Mouse (Mus musculus) intestine, embryonic 15.5 days (tissue): ENCODE data around the gene Smg6. TPM values are rescaled to one million over a fixed set of nuclear protein-coding genes. Genes with fewer than 3 reads are reported as not detected.

Source experiments
- ATAC-seq: fragments of 200-750 bp; cut with Nextera tagmentation; 2 replicates; pipeline ENCODE4 v1.8.0; 2017; ENCODE audit warnings: moderate TSS enrichment, moderate library complexity
- H3K27ac ChIP-seq: fragments of 300-500 bp; sonication (generic); 2 replicates; pipeline ENCODE4 v1.5.1; 2015; ENCODE audit warnings: mild to moderate bottlenecking, inconsistent platforms
- H3K27me3 ChIP-seq: fragments of 300-500 bp; sonication (generic); replicated peaks from 2 replicates; pipeline ENCODE4 v1.6.1; 2015; ENCODE audit warnings: inconsistent platforms
- H3K36me3 ChIP-seq: fragments of 300-500 bp; sonication (generic); 2 replicates; pipeline ENCODE4 v1.6.1; 2015; ENCODE audit warnings: inconsistent platforms
- H3K4me1 ChIP-seq: fragments of 300-500 bp; sonication (generic); replicated peaks from 2 replicates; pipeline ENCODE4 v1.6.1; 2015; ENCODE audit warnings: inconsistent platforms
- H3K4me2 ChIP-seq: fragments of 300-500 bp; sonication (generic); replicated peaks from 2 replicates; pipeline ENCODE4 v1.6.1; 2015; ENCODE audit warnings: mild to moderate bottlenecking, inconsistent platforms
- H3K4me3 ChIP-seq: fragments of 300-500 bp; sonication (generic); replicated peaks from 2 replicates; pipeline ENCODE4 v1.5.1; 2015; ENCODE audit warnings: inconsistent platforms
- H3K9ac ChIP-seq: fragments of 300-500 bp; sonication (generic); 2 replicates; pipeline ENCODE4 v1.6.1; 2015; ENCODE audit warnings: inconsistent platforms
- H3K9me3 ChIP-seq: fragments of 300-500 bp; sonication (generic); 2 replicates; pipeline ENCODE4 v1.6.1; 2016; ENCODE audit warnings: inconsistent platforms
- WGBS: fragments of 180-500 bp; shearing (Covaris S2); methylation state at CpG from one replicate; pipeline ENCODE4 v1.1.7; 2015; 5-methylcytosine and 5-hydroxymethylcytosine counted together
- polyA plus RNA-seq: library from polyadenylated mRNA; unstranded; fragments of >200 nt; fragmentation: Nextera tagmentation; extraction: Ambion mirVana; gene quantifications from 2 replicates; pipeline ENCODE4 v1.2.1, GENCODE M21; 2015

The Smg6 gene
- polyA plus RNA-seq, 1 experiment from 2014 or later = 12.4 TPM

DNA sequence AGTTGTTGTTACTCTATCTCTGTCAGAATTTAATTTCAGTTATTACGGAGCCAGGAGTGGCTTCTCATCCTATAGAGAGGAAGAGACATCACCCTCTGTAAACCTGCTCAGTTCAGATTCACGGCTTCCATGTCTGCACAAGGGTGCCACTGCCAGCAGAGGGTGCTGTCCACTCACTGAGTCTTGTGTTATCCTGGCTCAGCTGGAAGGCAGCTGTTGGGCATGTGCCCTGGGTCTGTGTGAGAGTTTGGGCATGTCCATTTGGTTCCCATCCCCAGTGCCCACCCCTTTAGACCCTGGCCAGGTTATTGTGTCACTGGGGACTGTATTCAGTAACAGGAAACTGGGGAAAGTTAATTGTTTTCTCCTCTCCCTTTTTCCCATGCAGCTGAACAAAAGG, 55.8 kb downstream of the Smg6 start:
- ATAC-seq = peak; percentile 59
- Histone ChIP-seq H3K27me3 (no peaks in the 10 kb centered on the region), H3K4me2 (no peak overlapping the region), H3K9me3 (no peaks in the 10 kb centered on the region), H3K27ac (no peak overlapping the region), H3K4me1 (peaks cover 4% of the 10 kb centered on the region; the same call in 1 of the 2 replicates), H3K9ac (no peak overlapping the region), H3K4me3 (no peak overlapping the region), H3K36me3 (0 out of 2 replicates have a peak, but pooled peaks cover 3% of the 10 kb centered on the region)
- 31% methylated on average over 2 of the region's 2 CpGs for WGBS

DNA sequence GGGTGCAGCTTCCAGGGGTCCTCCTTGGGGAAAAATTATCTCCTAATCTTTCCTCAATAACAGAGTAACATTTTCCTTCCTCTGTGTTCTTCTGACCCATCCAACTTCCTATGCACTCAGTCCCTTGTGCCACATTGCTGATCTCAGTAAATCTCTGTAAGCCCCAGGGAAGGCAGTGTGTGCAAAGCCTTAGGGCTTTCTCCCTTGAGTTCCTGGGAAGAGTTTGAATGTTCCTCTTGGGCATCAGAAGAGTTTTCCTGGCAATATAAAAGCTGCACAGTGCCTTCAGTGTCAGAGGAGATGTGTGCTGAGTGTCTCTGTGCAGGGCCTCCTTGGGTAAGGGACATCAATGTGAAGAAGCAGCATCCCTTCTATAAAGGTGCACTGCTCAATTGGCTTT, 56.6 kb downstream of the Smg6 start:
- Histone ChIP-seq H3K36me3 (0 out of 2 replicates have a peak, but pooled peaks cover 3% of the 10 kb centered on the region), H3K4me2 (no peak overlapping the region), H3K4me1 (peaks cover 4% of the 10 kb centered on the region; the same call in 1 of the 2 replicates), H3K9ac (no peak overlapping the region), H3K27me3 (no peaks in the 10 kb centered on the region), H3K9me3 (no peaks in the 10 kb centered on the region), H3K27ac (no peak overlapping the region), H3K4me3 (no peak overlapping the region)
- ATAC-seq = no peak

DNA sequence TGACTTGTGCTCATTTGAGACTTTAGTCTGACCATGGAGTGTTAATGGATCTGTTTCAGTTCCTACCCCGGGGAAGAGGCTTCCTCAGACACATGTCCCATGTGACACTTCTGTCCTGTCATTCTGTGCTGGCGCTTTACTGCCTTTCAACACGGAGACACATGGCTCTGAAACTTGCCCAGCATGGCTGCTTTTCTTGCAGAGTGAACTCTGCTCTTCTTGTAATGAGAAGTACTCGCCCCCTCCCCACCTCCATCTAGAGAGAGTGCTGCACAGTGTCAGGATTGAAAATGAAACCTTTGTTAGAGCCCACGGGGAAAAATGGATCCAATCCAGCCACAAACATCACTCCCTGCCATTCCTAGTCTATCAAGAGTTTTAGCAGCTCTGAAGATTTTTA, 62.5 kb downstream of the Smg6 start:
- no peak overlapping the region for H3K4me2 ChIP-seq
- WGBS = 40% methylated on average over 5 of the region's 5 CpGs
- no peak overlapping the region for H3K9ac ChIP-seq
- H3K4me1 ChIP-seq = peaks cover 14% of the 10 kb centered on the region; the same call in 1 of the 2 replicates
- H3K27me3 ChIP-seq = no peaks in the 10 kb centered on the region
- peak overlapping the region; percentile 51 for H3K27ac ChIP-seq
- H3K9me3 ChIP-seq = no peaks in the 10 kb centered on the region
- H3K36me3 ChIP-seq = 0 out of 2 replicates have a peak, but pooled peaks cover 3% of the 10 kb centered on the region
- H3K4me3 ChIP-seq = no peak overlapping the region
- ATAC-seq = no peak

DNA sequence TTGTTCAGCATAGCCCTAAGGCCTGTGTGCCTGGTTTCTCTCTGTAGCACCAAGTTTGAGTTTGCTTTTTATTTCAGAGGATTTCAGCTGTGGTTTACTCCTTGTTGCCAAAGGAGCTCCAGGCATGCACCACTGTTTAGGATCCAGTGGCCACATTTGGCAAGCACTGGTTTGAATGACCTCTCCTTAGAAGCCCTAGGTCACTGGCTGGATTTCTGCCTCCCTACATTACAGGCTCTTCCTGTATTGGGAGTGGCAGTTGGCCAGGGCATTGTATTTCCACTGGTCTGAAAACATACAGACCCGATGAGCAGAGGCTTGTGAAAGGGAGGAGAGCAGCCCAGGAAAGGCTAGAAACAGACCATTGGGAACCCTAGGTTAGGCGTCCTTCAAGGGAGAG, 63.4 kb downstream of the Smg6 start:
- H3K27me3 ChIP-seq = no peaks in the 10 kb centered on the region
- 0 out of 2 replicates have a peak, but pooled peaks cover 3% of the 10 kb centered on the region for H3K36me3 ChIP-seq
- no peak overlapping the region for H3K4me3 ChIP-seq
- H3K4me1 ChIP-seq = peaks cover 14% of the 10 kb centered on the region; the same call in 1 of the 2 replicates
- peak overlapping the region; percentile 32 for H3K27ac ChIP-seq
- H3K9me3 ChIP-seq = no peaks in the 10 kb centered on the region
- no peak overlapping the region for H3K4me2 ChIP-seq
- WGBS = 72% methylated on average over 2 of the region's 2 CpGs
- H3K9ac ChIP-seq = no peak overlapping the region
- no peak for ATAC-seq

DNA sequence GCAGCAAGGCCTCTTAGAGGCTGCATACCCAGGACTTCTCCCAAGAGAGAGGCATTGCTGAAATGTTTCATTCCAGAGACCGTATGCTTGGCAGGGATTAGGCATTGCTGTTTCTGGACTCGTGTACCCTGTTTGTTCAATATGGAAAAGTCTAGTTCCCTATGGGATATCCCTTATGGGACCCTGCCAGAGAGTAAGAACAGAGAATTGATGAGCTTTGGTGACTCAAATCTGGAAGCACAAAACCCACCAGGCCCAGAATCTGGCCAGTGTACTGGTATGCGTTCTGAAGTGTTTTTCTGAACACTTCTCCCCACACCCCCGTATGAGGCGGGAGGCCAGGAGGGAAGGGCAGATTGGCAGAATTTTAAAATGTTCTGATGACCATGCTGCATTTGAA, 64.9 kb downstream of the Smg6 start:
- H3K27ac ChIP-seq = no peak overlapping the region

DNA sequence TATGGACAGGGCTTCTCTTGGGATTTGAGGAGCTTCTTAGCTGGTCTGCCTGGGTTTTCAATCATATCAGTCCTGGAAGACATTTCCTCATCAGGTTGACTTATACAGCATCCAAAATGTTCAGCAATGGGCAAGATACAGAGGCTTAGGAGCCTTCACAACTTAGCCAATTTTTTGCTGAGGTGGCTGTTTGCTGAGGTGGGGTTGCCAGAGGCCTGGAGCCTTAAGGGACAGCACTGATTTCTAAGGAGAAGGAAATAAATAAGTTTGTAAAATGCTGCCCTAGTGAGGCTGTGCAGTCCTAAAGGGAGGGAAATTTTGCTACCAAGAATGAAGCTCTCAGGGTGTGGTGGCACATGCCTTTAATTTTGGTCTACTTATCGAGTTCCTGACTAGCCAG, 65.7 kb downstream of the Smg6 start:
- no peak overlapping the region for H3K9ac ChIP-seq
- 0 out of 2 replicates have a peak, but pooled peaks cover 3% of the 10 kb centered on the region for H3K36me3 ChIP-seq
- H3K4me3 ChIP-seq = no peak overlapping the region
- H3K27ac ChIP-seq = no peak overlapping the region
- H3K4me1 ChIP-seq = peaks cover 14% of the 10 kb centered on the region; the same call in 1 of the 2 replicates
- no peaks in the 10 kb centered on the region for H3K9me3 ChIP-seq
- WGBS = 97% methylated on average over 1 of the region's 1 CpGs
- ATAC-seq = no peak
- H3K27me3 ChIP-seq = no peaks in the 10 kb centered on the region
- no peak overlapping the region for H3K4me2 ChIP-seq

More for the DNA sequence above, 64.9 kb downstream of the Smg6 start:
- Histone ChIP-seq H3K4me1 (peaks cover 14% of the 10 kb centered on the region; the same call in 1 of the 2 replicates), H3K4me2 (no peak overlapping the region), H3K9ac (no peak overlapping the region), H3K4me3 (no peak overlapping the region), H3K27me3 (no peaks in the 10 kb centered on the region), H3K9me3 (no peaks in the 10 kb centered on the region), H3K36me3 (0 out of 2 replicates have a peak, but pooled peaks cover 3% of the 10 kb centered on the region)
- 67% methylated on average over 5 of the region's 5 CpGs for WGBS
- ATAC-seq = no peak

DNA sequence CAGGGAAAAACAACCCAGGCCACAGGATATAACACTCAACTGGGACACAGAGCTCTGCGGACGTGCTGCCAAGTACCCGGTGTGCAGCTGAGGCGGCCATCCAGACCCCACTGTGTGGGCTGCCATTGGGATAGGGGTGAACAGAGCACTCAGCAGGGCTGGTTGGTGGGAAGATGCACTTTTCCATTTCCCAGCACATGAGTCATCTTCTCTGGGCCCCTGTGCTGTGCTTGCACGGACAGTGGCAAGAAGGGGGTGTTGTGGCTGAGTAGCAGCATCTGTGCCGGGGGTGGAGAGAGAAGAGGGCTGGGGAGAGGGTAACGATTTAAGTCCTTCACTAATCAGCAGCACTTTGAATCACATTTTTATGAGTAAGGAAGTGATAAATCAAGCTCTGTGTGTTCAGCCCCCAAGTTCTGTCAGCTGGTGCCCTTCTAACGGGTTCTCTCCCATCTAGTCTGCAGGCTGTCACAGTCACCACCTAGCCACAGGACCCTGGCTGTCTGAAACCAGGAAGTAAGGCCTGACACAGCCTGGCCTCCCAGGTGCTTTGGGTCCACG, 66.9 kb downstream of the Smg6 start:
- Histone ChIP-seq H3K4me3 (no peak overlapping the region), H3K9me3 (no peaks in the 10 kb centered on the region), H3K27ac (peak overlapping the region; percentile 56), H3K4me2 (no peak overlapping the region), H3K9ac (no peak overlapping the region), H3K27me3 (no peaks in the 10 kb centered on the region), H3K36me3 (0 out of 2 replicates have a peak, but pooled peaks cover 3% of the 10 kb centered on the region), H3K4me1 (peaks cover 14% of the 10 kb centered on the region; the same call in 1 of the 2 replicates)
- 0 out of 2 replicates have a peak, but pooled peaks have one; percentile 49 for ATAC-seq
- WGBS = 43% methylated on average over 9 of the region's 9 CpGs

DNA sequence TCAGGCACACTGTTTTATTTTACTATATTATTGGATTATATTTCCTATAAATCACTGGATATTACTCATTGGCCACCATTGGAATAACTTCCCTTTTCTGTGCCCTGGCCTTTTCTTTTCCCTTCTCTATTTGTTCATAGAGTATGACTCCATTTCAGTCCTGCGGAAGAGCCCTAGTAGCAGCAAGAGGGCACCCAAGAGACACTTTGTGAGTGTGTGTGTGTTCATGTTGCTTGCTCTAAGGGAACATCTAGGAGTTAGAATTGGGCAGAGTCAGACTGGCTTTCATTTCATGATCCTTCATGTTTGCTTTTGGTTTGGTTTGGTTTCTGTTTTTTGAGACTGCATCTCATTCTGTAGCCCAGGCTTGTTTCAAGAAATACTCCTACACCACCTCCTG, 68.5 kb downstream of the Smg6 start:
- 0 out of 2 replicates have a peak, but pooled peaks cover 3% of the 10 kb centered on the region for H3K36me3 ChIP-seq
- H3K9ac ChIP-seq = no peak overlapping the region
- no peaks in the 10 kb centered on the region for H3K9me3 ChIP-seq
- 0 out of 2 replicates have a peak, but pooled peaks cover 10% of the 10 kb centered on the region for H3K4me1 ChIP-seq
- no peaks in the 10 kb centered on the region for H3K27me3 ChIP-seq
- no peak overlapping the region for H3K4me2 ChIP-seq
- no peak for ATAC-seq
- no peak overlapping the region for H3K4me3 ChIP-seq
- WGBS = 78% methylated on average over 1 of the region's 1 CpGs
- H3K27ac ChIP-seq = no peak overlapping the region

DNA sequence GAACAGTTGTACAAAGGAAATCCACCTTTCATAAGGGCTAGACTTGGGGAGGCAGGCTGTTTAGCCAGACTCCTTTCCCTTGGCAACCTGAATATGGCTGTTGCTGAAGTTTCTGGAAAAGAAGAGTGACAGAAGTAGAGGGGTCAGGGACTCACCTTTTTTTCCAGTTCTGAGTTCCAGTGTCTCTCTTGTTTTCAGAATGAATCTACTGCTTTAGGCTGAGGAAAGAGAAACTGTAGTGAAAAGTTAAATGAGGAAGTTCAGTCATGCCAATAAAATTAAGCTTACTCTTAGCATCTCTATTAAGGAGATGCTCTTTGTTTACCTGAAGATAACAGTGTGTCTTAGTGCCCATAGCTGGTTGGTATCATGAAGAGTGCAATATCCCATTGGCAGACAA, 69.2 kb downstream of the Smg6 start:
- Histone ChIP-seq H3K36me3 (0 out of 2 replicates have a peak, but pooled peaks cover 3% of the 10 kb centered on the region), H3K4me3 (no peak overlapping the region), H3K27me3 (no peaks in the 10 kb centered on the region), H3K4me2 (no peak overlapping the region), H3K9ac (no peak overlapping the region), H3K27ac (no peak overlapping the region), H3K4me1 (0 out of 2 replicates have a peak, but pooled peaks cover 10% of the 10 kb centered on the region), H3K9me3 (no peaks in the 10 kb centered on the region)
- no peak for ATAC-seq

DNA sequence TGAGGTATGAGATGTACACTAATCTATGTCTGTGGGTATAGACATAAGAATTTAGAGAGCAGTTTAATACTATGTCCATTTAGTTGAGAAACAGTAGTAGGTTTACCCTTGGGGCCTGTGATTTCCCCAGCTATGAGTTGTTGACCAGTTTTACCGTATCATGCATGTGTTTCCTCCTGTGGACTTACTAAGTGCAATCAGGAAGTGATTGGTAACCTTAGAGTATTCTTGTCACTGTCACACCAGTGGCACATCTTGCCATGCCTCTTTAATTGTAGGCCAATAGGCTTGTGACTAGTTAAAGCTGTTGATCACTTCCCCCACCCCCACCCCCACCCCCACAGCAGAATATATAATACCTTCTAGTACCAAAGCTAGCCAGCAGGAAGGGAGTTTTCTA, 70.9 kb downstream of the Smg6 start:
- H3K36me3 ChIP-seq = no peaks in the 10 kb centered on the region
- H3K4me2 ChIP-seq = no peak overlapping the region
- H3K27me3 ChIP-seq = no peaks in the 10 kb centered on the region
- no peak overlapping the region for H3K9ac ChIP-seq
- H3K9me3 ChIP-seq = no peaks in the 10 kb centered on the region
- 76% methylated on average over 1 of the region's 1 CpGs for WGBS
- ATAC-seq = no peak
- 0 out of 2 replicates have a peak, but pooled peaks cover 16% of the 10 kb centered on the region for H3K4me1 ChIP-seq
- H3K4me3 ChIP-seq = no peak overlapping the region
- 0 out of 2 replicates have a peak overlapping the region, but pooled peaks have one; percentile 2 for H3K27ac ChIP-seq

DNA sequence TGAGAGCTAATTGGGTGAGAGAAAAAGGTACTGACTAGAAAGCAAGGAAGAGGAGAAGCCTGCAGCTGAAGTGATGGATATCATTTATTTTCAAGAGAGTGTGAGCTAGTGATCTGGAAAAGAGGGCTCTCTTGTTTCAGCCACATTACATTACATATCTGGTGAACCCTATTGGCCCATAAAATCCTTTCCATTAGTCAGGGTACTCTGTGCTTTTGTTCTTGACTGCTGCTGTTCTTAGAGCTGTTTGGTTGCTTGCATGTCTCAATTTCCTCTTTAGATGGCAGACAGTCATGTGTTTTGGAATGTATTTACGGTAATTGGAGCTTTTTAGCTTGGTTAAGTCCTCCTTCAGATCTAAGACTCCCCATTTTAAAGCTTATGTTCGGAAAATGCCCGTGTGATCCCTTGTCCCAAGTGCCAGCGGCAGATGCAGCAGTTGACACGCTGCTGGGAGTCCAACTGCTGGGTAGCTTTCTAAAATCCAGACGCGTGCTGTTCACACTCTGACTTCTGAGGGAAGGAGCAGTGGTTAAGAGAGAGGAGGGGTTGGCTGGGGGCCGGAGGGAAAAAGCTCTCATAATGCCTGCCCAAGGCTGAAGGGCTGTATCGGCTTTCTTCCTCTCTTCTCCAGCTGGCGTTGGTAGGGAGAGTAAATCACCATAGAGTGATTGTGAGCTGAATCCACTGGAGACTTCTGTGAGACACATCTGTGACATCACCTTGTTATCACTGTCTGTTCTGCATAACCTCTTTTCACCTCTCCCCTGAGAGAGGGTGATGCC, 75.4 kb downstream of the Smg6 start:
- H3K27me3 ChIP-seq = no peaks in the 10 kb centered on the region
- H3K9ac ChIP-seq = no peak overlapping the region
- peak; percentile 41; the same call in 1 of the 2 replicates for ATAC-seq
- 0 out of 2 replicates have a peak, but pooled peaks cover 6% of the 10 kb centered on the region for H3K4me1 ChIP-seq
- 65% methylated on average over 10 of the region's 10 CpGs for WGBS
- H3K36me3 ChIP-seq = no peaks in the 10 kb centered on the region
- H3K9me3 ChIP-seq = no peaks in the 10 kb centered on the region
- H3K4me3 ChIP-seq = no peak overlapping the region
- no peak overlapping the region for H3K4me2 ChIP-seq
- H3K27ac ChIP-seq = peak overlapping the region; percentile 60; the same call in 1 of the 2 replicates

DNA sequence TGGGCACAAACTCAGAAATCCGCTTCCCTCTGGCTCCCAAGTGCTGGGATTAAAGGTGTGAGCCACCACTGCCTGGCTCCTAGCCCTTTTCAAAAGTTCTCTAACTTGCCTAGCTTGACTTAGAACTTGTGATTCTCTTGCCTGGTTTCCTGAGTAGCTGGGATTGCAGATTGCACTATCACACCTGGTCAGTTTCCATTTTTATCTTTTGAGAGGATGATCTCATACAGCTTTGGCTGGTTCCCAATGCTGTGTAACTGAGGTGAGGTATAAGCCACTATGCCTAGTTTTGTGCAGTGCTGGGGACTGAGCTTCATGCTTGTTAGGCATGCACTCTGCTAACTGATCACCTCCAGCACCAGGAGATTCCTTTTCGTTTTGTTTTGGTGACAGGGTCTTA, 82.6 kb downstream of the Smg6 start:
- no peak for ATAC-seq
- H3K27me3 ChIP-seq = no peaks in the 10 kb centered on the region
- no peaks in the 10 kb centered on the region for H3K36me3 ChIP-seq
- H3K9ac ChIP-seq = no peak overlapping the region
- no peak overlapping the region for H3K4me3 ChIP-seq
- H3K9me3 ChIP-seq = no peaks in the 10 kb centered on the region
- peaks cover 9% of the 10 kb centered on the region for H3K4me1 ChIP-seq
- WGBS = 75% methylated on average over 2 of the region's 2 CpGs
- H3K27ac ChIP-seq = no peak overlapping the region
- H3K4me2 ChIP-seq = no peak overlapping the region
